Mouse (Mus musculus): Measurements from ENCODE around the gene Actr3b.

GRCm38 (mm10) chr5:25748613-25749012 is 11.2 kb upstream of the Actr3b start:
- TF ChIP-seq POLR2A (IDR thresholded peaks at IDR 0.05; ENCODE audit: extremely low read depth, insufficient read depth, low read length), result no peak
- no peak for TF ChIP-seq CTCF (IDR thresholded peaks at IDR 0.05; ENCODE audit: extremely low read depth, insufficient read depth, low read length)
